Mouse (Mus musculus): ENCODE results near the gene Ubqln5. TPM values are rescaled to one million over a fixed set of nuclear protein-coding genes. Genes with fewer than 3 reads are reported as not detected.

The Ubqln5 gene
- total RNA-seq (2021): not detected

DNA sequence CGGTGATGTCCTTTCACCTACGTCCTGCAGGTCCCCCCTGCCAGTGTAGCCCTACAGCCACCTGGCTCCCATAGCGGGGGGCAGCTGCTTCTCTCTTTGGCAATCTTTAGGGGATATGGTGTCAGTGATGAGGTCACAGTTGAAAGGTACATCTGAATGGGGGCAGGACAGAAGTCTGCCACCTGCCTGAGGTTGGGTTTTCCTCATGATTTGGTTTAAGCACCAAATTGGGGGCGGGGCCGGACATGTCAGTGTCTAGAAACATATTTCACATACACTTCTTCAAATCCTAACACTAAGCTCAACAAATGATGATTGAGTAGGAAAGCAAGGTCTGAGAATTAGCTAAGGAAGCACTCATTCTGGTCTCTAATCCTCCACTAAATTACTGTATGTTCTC, at the start of gene Ubqln5:
Gene Ubqln5 (minus strand): TSS at position 101 of the 400 bp plus-strand sequence.
- DNase-seq: no peak
- intact Hi-C loops (cut with DNase I): no loop called here

DNA sequence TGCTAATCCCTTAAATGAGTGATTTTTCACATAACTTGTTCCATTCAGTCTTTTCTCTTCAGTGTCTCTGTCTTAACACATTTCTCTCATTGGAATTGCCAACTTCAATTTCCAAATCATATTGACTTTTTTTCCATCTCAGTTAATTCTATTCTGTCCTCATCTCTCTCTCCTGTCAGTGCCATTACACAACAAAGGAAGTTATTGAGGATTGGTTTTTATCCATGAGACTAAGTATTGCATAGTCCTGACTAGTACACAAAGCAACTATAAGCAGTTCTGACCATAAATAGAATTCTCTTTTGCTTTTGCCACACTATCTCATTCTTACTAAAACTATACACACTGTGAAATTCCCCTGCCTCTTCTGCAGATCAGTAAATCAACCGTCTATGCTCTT, 49.4 kb upstream of the Ubqln5 start:
- no peak for DNase-seq
- intact Hi-C loops (cut with DNase I): no loop called here

DNA sequence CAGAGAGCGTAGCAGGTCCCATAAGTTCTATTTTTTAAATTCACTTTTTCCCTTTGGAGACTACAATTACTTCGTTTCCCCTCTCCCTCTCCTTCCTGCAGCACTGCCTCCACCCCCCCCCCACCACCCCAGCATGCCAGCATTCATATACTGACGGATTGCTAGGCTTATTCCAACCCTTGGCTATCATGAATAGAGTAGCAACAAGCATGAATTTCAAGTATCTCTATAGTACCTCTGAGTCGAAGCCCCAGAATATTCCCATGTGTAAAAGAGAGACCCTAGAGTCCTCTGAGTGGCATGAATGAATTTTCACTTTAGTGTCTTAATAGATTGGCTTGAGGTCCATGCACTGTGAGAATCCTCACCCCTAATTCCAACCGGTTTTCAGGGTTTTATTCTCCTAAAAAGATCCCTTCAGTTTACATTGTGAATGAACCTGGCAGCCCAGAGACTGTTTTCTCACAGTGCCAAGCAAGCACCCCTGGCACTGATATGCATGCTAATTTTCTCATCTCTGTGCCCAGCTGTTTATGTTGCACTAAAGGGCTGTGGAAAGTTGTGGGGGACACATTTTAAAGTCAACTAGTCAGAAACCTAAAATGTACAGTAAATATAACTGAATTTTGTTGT, 48.9 kb upstream of the Ubqln5 start:
- no peak for DNase-seq
- intact Hi-C loops (cut with DNase I): no loop called here

DNA sequence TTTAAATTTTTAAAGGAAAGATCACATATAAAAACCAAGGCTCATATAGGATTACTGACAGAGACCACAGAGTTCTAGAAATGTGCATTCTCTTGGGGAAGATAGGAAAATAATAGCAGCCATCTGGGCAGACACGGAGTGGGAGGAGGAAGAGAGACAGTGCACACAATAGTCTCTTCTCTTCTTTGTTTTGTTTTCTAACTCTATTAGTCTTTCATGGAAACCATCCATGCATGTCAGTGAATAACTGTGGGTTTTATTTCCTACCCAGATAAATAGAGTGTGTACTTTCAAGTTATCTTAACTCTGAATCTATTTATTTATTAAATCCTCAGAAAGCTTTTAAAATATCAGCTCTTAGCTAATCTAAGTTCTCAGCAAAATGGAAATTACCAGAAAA, 45.5 kb upstream of the Ubqln5 start:
- intact Hi-C loops (cut with DNase I): no loop called here
- no peak for DNase-seq

DNA sequence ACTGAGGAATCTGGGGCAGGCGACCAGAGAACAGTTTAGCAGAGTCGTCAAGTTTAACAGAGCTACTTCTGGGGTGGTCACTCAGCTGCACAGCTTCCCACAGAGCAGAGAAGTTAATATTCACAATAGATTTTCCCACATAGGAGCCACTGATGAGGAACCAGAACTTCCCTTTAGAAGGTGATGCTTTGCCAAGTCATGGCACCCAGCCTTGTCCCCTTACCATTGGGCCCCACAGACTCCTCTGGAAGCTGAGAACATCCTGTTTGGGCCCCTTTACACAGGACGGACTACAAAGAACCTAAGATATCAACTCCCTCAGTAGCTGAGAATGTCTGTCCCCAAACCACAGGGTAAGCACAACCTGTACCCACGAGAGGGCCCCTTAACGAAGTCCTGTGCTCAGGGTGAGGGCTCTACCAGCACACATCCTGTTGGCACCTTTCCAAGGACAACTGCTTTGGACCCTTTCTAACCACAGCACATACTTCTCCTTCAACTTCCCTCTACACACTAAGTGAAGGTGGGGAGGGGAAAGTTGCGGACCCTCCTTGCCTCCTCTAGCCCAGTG, 40.1 kb upstream of the Ubqln5 start:
- intact Hi-C loops (cut with DNase I): no loop called here
- no peak for DNase-seq

DNA sequence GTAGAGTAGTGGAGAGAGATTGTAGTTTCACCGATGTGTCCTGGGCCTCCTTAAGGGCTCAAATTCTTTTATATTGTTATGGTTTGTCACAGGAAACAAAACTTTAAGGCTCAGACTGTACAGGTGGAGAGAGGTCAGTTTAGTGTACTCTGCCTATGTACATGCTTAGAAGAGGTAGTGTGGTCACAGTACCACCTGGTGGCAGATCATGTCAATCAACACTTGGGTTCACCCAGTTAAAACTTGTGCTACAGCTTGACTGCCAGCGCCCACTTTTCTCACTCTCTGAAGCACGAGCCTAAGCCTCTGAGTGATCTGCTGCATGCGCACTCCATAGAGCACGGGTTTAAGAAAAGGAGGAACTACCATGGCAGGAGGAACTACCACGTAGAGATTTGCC, 37.5 kb upstream of the Ubqln5 start:
- intact Hi-C loops (cut with DNase I): no loop called here
- no peak for DNase-seq

DNA sequence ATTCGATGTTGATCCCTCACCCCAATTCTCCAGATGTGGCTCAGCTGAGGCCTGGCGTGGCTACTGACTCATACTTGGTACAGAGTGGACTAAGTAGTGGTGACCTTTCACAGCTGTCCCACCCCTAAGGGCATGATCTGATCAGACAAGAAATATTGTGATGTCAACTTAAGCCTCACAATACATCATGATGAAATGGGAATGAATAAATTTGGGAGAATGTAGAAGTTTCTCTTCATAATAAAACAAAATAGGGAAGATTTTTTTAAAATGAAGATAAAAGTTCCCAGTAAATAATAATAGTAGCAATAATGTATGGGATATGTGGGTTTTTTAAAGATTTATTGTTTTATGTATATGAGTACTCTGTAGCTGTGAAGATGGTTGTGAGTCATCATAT, 20.8 kb upstream of the Ubqln5 start, which contains the start of gene Ubqlnl:
Gene Ubqlnl (minus strand): TSS at position 101 of the 400 bp plus-strand sequence.
- no peak for DNase-seq
- intact Hi-C loops (cut with DNase I): no loop called here

DNA sequence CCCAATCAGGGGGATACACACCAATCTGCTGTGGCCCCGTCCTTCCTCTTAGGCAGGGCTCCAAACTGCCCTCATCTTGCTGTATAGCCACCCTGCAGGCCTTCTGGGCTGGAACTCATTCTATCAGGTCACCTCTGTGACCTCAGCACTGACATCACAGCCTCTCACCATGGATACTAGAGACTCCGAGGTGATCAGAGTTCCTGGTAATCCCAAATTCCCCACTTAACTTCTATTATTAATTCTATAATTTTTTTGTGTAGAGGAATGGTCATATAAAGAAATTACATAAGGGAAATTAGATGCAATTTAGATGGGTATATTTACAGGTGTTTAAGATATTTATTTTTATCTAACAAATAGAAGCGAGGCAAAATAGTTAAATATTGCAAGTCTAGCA, 13.6 kb upstream of the Ubqln5 start, which contains the start of gene Ubqln3:
Gene Ubqln3 (minus strand): TSS at position 101 of the 400 bp plus-strand sequence.
- intact Hi-C loops (cut with DNase I): no loop called here
- DNase-seq: no peak

DNA sequence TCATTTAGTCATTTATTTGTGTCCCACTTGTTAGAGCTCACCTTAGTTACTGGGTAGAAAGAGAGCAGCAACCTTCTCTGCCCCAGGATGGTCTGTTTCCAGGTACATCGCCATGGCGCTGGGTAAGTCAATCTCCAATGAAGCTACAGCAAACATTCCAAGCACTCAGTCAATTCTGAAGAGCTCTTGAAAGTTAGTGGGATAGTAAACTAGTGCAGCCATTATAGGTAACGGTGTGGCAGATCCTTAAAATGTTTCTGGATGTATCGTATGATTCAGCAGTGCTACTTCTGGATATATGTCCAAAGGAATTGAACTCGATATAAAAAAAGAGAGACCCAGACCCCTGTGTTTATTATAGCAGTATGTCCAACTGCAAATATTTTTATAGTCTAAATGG, 7.7 kb upstream of the Ubqln5 start, which contains the start of gene Olfr643:
Gene Olfr643 (minus strand): TSS at position 101 of the 400 bp plus-strand sequence.
- intact Hi-C loops (cut with DNase I): no loop called here
- no peak for DNase-seq

DNA sequence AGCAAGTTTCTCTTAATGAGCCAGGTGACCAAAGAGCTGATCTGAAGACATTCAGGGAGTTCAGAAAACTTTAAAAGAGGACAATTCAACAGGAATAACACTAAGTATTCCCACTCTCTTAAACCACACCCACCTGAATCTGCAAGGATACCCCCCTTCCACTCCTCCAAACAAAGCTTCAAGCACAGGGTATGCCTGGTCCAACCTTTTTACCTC, 25.0 kb downstream of the Ubqln5 start, which contains the start of gene Olfr646:
Gene Olfr646 (plus strand): TSS at position 117 of the 216 bp plus-strand sequence.
- no peak for DNase-seq
- intact Hi-C loops (cut with DNase I): no loop called here

DNA sequence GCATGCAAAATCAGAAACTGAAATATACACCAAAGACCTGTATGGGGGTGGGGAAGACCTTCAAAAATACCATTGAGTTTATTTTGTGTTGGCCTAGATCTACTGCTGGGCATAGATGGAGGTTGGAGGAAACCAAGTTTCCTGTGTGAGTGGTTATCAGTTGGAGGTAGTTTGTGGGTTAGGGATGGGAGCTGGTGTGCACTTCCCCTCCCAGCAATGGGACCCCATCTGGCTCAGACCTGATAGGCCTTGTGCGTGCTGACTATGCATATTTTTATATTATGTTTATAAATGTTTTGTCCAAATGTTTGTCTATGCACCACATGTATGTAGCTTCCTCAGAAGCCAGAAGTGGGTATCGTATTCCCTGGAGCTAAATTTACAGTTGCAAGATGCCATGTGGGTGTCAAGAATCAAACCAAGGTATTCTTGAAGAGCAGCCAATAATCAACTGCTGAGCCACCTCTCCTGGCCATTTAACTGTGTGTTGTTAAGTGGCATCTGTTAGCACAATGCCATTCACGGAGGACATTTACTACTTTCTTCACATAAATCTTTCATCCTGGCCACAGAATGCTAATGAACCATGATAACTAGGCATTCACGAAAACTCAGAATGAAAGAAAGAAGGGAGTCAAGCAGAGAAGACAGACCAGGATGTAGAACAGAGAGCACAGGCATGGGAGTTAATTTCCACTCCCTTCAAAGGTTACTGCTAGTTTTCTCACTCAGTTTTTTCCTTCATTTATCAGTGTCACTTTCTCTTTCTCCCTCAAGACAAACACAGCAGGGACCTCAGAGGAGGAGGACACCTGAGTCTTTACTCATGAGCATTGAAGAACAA, 25.5 kb downstream of the Ubqln5 start:
- DNase-seq: no peak
- intact Hi-C loops (cut with DNase I): no loop called here

DNA sequence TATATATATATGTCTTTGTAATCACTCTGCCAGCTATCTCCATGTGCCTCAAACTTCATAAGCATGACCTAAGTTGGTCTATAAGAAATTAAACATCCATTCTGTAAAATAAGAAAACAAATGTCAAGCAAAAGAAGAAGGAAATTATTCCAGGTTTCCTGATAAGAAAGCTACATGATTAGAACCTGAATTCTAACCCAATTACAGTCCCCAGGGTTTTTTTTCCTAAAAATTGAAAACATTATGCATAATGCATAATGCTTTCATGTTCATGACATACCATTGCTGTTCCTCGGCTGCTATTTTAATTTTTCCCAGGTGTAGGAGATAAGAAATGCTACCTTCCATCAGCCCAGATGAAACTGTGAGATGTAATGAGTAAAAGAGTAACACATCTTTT, 44.3 kb downstream of the Ubqln5 start, which contains the start of gene Olfr645:
Gene Olfr645 (minus strand): TSS at position 101 of the 400 bp plus-strand sequence.
- DNase-seq: no peak
- intact Hi-C loops (cut with DNase I): no loop called here

Other genes with a start within 250 kb of the Ubqln5 start
- gene Olfr66, start 243.6 kb downstream of the Ubqln5 start, total RNA-seq (2021): not detected
- not detected for gene Olfr64, start 235.3 kb downstream of the Ubqln5 start, total RNA-seq (2021)
- gene Olfr65, start 226.3 kb downstream of the Ubqln5 start, total RNA-seq (2021): not detected
- gene Olfr631, start 201.0 kb downstream of the Ubqln5 start, total RNA-seq (2021): not detected
- gene Olfr632, start 195.5 kb downstream of the Ubqln5 start, total RNA-seq (2021): not detected
- not detected for gene Olfr633, start 185.4 kb downstream of the Ubqln5 start, total RNA-seq (2021)
- gene Olfr635, start 158.7 kb downstream of the Ubqln5 start, total RNA-seq (2021): not detected
- not detected for gene Olfr638, start 131.1 kb downstream of the Ubqln5 start, total RNA-seq (2021)
- not detected for gene Olfr639, start 112.5 kb downstream of the Ubqln5 start, total RNA-seq (2021)
- gene Olfr640, start 104.3 kb downstream of the Ubqln5 start, total RNA-seq (2021): not detected
- not detected for gene Olfr641, start 94.4 kb downstream of the Ubqln5 start, total RNA-seq (2021)
- not detected for gene Olfr642, start 77.2 kb downstream of the Ubqln5 start, total RNA-seq (2021)
- gene 4930516K23Rik, start 68.4 kb downstream of the Ubqln5 start, total RNA-seq (2021): not detected
- not detected for gene Olfr644, start 58.0 kb downstream of the Ubqln5 start, total RNA-seq (2021)
- gene Olfr645, start 44.4 kb downstream of the Ubqln5 start, total RNA-seq (2021): not detected
- gene Olfr646, start 25.0 kb downstream of the Ubqln5 start, total RNA-seq (2021): not detected
- not detected for gene Olfr643, start 7.6 kb upstream of the Ubqln5 start, total RNA-seq (2021)
- gene Ubqln3, start 13.5 kb upstream of the Ubqln5 start, total RNA-seq (2021): not detected
- not detected for gene Ubqlnl, start 20.7 kb upstream of the Ubqln5 start, total RNA-seq (2021)
- gene Olfm5, start 35.0 kb upstream of the Ubqln5 start, total RNA-seq (2021): not detected
- not detected for gene Olfr648, start 53.6 kb upstream of the Ubqln5 start, total RNA-seq (2021)
- gene Olfr649, start 66.2 kb upstream of the Ubqln5 start, total RNA-seq (2021): not detected
- 1 to 10 TPM in 1 of 2 experiments, under 1 TPM in 1; 0.45 to 1.7 TPM for gene Trim6, start 89.0 kb upstream of the Ubqln5 start, total RNA-seq (2021)
- 1 to 10 TPM; 3.9 to 4.8 TPM for gene Trim34a, start 114.6 kb upstream of the Ubqln5 start, total RNA-seq (2021)
- gene Trim5, start 158.3 kb upstream of the Ubqln5 start, total RNA-seq (2021): 1 to 10 TPM; 2.2 to 3.4 TPM
- gene Trim12a, start 185.6 kb upstream of the Ubqln5 start, total RNA-seq (2021): 1 to 10 TPM; 7.0 to 7.2 TPM
- under 1 TPM; 0.26 to 0.35 TPM for gene Trim34b, start 199.6 kb upstream of the Ubqln5 start, total RNA-seq (2021)
- gene Trim12c, start 223.5 kb upstream of the Ubqln5 start, total RNA-seq (2021): 1 to 10 TPM; 4.5 to 4.9 TPM
- not detected for gene Trim30b, start 240.1 kb upstream of the Ubqln5 start, total RNA-seq (2021)